Mouse (Mus musculus): ENCODE results near the gene Znrf4. TPM values are rescaled to one million over a fixed set of nuclear protein-coding genes. Genes with fewer than 3 reads are reported as not detected.
"Not testable (repeated sequence)": the region's sequence is repeated elsewhere in the genome, so short reads cannot be mapped to it uniquely, and the experiment has no call there.

Gene Znrf4
- polyA plus RNA-seq, 1 experiment from 2014 or later, result not detected

DNA sequence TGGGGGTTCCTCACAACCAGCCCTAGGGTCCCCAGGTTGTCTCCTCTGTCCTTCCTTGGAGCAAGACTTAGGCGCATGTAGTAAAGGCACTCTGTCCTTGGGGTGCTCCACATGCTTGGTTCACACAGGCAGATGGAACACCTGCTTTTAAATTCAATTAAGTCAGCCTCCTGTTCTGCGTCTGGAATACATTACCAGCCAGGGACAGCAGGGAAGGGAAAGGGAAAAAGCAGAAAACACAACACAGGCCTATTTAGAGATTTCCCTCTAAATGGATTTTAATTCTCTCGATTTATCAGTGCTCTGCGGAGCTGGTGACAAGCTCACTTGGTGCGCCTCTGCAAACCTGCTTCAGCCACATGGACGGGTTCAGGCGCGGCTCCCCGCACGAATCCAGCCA, 6.8 kb downstream of the Znrf4 start:
- no peaks in the 10 kb centered on the region for H3K36me3 ChIP-seq
- H3K9ac ChIP-seq, result no peak overlapping the region
- no peaks in the 10 kb centered on the region for H3K9me3 ChIP-seq
- no peak overlapping the region for H3K27ac ChIP-seq
- H3K4me3 ChIP-seq, result no peak overlapping the region
- no peak for ATAC-seq (ENCODE audit: borderline replicate concordance, extremely low read depth, low FRiP score, low TSS enrichment)
- H3K27me3 ChIP-seq, result peaks cover 22% of the 10 kb centered on the region
- H3K4me1 ChIP-seq, result peaks cover 15% of the 10 kb centered on the region
- WGBS, result 80% methylated on average over 10 of the region's 10 CpGs
- H3K4me2 ChIP-seq, result no peak overlapping the region

DNA sequence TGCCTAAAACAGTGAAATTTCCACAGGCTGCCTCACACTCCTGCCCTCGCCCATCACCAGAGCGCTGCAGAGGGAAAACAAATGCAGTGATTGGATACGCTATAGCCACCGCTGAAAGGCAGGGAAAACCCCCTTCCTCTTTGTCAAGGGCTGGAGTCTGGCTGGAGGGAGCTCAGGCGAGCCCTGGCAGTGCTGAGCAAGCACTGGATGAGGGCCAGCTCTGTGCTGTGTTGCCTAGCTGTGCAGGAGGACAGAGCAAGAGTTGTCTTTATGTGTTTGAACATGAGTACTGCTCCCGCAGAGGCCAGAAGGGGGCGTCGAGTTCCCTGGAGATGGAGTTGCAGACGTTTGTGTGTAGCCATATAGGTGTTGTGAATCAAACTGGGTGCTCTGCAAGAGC, 9.7 kb downstream of the Znrf4 start:
- Histone ChIP-seq H3K4me3 (no peak overlapping the region), H3K27ac (no peak overlapping the region), H3K4me2 (no peak overlapping the region), H3K9ac (no peak overlapping the region), H3K4me1 (peaks cover 3% of the 10 kb centered on the region; the same call in 1 of the 2 replicates), H3K36me3 (no peaks in the 10 kb centered on the region), H3K27me3 (no peaks in the 10 kb centered on the region), H3K9me3 (no peaks in the 10 kb centered on the region)
- WGBS, result 28% methylated on average over 9 of the region's 9 CpGs
- peak; percentile 63; the same call in 1 of the 2 replicates for ATAC-seq (ENCODE audit: borderline replicate concordance, extremely low read depth, low FRiP score, low TSS enrichment)

DNA sequence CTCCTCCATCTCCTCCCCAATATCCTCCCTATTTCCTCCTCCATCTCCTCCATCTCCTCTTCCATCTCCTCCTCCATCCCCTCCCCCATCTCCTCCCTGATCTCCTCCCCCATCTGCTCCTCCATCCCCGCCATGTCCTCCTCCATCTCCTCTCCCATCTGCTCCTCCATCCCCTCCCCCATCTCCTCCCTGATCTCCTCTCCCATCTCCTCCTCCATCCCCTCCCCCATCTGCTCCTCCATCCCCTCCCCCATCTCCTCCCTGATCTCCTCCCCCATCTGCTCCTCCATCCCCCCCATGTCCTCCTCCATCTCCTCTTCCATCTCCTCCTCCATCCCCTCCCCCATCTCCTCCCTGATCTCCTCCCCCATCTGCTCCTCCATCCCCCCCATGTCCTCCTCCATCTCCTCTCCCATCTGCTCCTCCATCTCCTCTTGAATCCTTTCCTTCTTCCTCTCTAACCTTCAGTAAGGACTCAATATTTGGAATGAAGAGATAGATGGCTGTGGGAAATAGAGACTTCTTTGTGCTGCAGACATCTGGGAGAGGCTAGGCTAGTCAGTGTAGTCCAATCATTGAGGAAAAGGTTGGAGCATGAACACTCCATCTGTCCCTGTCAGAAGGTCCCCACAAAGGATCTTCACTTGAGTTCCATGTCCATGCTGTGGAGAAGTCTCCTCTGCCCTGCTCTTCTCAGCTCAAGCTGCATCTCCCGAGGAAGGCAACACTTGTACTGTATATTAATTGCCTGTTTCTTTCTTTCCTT, 10.4 kb downstream of the Znrf4 start:
- not testable (repeated sequence) for H3K27ac ChIP-seq; H3K4me1 ChIP-seq; ATAC-seq (ENCODE audit: borderline replicate concordance, extremely low read depth, low FRiP score, low TSS enrichment); H3K9me3 ChIP-seq; H3K4me2 ChIP-seq; H3K27me3 ChIP-seq; H3K9ac ChIP-seq; H3K36me3 ChIP-seq; H3K4me3 ChIP-seq
- 36% methylated on average over 2 of the region's 2 CpGs for WGBS

DNA sequence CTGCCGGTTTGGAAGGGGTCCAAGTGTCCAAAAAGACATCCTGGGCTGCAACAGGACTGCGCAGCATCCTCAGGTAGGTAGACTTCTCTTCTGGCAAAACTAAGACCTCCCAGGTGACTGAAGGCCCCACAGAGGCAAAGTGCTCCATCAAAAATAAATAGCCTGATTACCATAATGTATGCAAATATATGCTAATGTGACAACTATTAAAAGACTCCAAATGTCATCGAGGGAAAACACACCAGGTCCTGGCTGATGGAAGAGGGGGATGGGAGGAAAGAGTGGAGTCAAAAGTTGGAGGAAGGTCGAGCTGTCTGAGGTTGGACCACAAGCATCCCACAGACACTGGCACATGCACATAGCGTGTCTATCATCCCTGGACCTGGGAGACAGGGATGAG, 13.0 kb downstream of the Znrf4 start:
- H3K27ac ChIP-seq, result no peak overlapping the region
- 78% methylated on average over 5 of the region's 5 CpGs for WGBS

DNA sequence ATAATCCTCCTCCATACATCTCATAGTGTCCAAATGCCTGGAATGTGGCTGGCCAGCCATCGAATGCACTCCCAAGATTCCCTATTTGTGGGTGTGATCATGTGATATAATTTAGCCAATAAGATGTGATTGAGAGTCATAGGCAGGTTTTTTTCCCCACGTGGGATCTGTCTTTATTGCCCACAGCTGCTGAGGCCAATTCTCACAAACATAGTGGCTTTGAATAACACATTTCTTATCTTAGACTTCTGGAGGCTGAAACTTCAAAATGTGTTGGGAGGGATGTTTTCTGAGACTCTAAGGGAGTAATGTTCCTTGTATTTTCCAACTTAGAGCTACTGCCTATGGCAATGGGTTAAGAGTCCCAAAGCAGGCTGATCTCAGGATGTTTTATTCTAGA, 17.8 kb downstream of the Znrf4 start:
- H3K27ac ChIP-seq, result no peak overlapping the region
- no peak overlapping the region for H3K4me2 ChIP-seq
- no peaks in the 10 kb centered on the region for H3K4me1 ChIP-seq
- no peak overlapping the region for H3K9ac ChIP-seq
- no peaks in the 10 kb centered on the region for H3K27me3 ChIP-seq
- H3K36me3 ChIP-seq, result no peaks in the 10 kb centered on the region
- H3K9me3 ChIP-seq, result peaks cover 30% of the 10 kb centered on the region
- WGBS, result 56% methylated on average over 2 of the region's 2 CpGs
- ATAC-seq (ENCODE audit: borderline replicate concordance, extremely low read depth, low FRiP score, low TSS enrichment), result no peak
- H3K4me3 ChIP-seq, result no peak overlapping the region

More for the DNA sequence above, 13.0 kb downstream of the Znrf4 start:
- H3K4me3 ChIP-seq, result no peak overlapping the region
- no peak overlapping the region for H3K9ac ChIP-seq
- no peak for ATAC-seq (ENCODE audit: borderline replicate concordance, extremely low read depth, low FRiP score, low TSS enrichment)
- H3K27me3 ChIP-seq, result no peaks in the 10 kb centered on the region
- peaks cover 9% of the 10 kb centered on the region for H3K9me3 ChIP-seq
- H3K4me1 ChIP-seq, result no peaks in the 10 kb centered on the region
- H3K4me2 ChIP-seq, result no peak overlapping the region
- H3K36me3 ChIP-seq, result no peaks in the 10 kb centered on the region

DNA sequence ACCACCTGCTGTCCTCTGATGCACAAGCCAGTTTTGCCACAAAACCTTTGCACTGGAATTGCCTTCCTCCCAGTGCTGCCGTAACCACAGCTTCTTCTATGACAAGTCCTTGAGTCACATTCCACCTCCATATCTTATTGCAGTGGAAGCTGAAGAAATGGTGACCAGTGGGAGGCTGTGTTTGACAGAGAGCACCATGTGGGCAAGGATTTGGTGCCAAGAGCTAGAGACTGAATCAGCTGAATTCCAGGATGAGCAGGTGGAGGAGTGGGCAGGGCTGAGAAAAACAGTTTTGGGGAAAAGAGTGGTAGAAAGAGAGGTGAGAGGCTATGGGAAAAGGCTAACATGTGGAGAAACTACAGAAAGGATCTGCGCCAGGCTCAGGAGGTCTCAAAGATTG, 18.4 kb downstream of the Znrf4 start:
- Histone ChIP-seq H3K4me2 (no peak overlapping the region), H3K36me3 (no peaks in the 10 kb centered on the region), H3K4me3 (no peak overlapping the region), H3K27ac (no peak overlapping the region), H3K4me1 (no peaks in the 10 kb centered on the region), H3K9me3 (peaks cover 30% of the 10 kb centered on the region), H3K9ac (no peak overlapping the region), H3K27me3 (no peaks in the 10 kb centered on the region)
- 87% methylated on average over 2 of the region's 2 CpGs for WGBS
- ATAC-seq (ENCODE audit: borderline replicate concordance, extremely low read depth, low FRiP score, low TSS enrichment), result no peak

DNA sequence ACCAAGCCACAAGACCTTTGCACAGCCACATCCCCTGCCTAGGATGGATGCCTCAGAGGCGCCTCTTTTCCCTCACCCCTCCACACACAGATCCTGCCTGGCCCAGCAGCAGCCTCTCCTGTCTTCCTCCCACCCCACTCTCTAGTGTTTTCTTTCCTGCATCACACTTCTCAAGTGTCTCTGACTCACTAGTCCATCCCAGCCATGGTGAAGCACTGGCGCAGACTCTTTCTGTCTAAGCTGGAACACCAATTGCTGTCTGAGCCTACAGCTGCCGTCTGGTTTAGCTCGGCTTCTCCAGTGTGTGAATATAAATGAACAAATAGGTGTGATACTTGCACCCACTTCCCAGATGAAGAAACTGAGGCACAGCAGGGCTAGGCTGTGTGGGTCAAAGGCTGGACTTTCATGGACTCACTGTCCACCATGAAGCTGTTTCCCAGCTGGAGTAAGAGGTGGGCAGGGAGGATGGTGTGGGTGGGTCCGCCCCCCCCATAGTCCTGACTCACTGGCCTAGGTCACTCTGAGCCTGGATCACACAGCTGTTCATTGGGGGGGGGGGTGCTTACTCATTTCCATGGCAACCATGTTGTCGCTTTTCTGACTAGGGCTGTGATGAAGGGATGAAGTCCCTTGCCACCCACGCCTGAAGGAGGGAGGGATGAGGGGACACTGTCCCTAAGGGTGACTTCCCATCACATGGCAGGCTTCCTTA, 21.6 kb downstream of the Znrf4 start:
- no peak for ATAC-seq (ENCODE audit: borderline replicate concordance, extremely low read depth, low FRiP score, low TSS enrichment)
- 82% methylated on average over 7 of the region's 7 CpGs for WGBS

DNA sequence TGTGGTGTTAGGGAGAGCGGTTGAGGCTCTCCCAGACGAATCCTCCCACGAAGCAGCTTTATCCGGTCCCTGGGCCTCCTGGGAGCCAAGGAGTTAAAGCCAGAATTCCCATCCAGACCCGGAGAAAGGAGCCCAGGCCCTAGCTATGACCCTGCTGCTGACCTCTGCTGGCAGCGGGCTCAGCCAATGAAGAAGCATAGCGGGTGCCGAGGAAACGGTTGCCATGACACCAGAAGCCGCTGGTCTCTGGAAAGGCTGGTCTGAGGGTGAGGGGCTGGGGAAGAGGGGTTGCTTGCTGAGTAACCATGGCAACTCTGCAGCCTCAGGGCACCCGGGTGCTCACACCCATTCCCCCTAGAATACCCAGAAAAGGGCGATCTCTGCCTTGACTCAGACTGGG, 24.2 kb downstream of the Znrf4 start:
- ATAC-seq (ENCODE audit: borderline replicate concordance, extremely low read depth, low FRiP score, low TSS enrichment), result no peak
- Histone ChIP-seq H3K4me2 (peak overlapping the region; percentile 22; the same call in 1 of the 2 replicates), H3K9me3 (peaks cover 10% of the 10 kb centered on the region; the same call in 1 of the 2 replicates), H3K27ac (no peak overlapping the region), H3K4me3 (no peak overlapping the region), H3K4me1 (peaks cover 12% of the 10 kb centered on the region), H3K9ac (no peak overlapping the region), H3K36me3 (no peaks in the 10 kb centered on the region), H3K27me3 (no peaks in the 10 kb centered on the region)
- WGBS, result 16% methylated on average over 12 of the region's 12 CpGs

More for the DNA sequence above, 21.6 kb downstream of the Znrf4 start:
- no peak overlapping the region for H3K27ac ChIP-seq
- no peaks in the 10 kb centered on the region for H3K27me3 ChIP-seq
- no peak overlapping the region for H3K4me2 ChIP-seq
- peaks cover 12% of the 10 kb centered on the region for H3K4me1 ChIP-seq
- peaks cover 30% of the 10 kb centered on the region for H3K9me3 ChIP-seq
- no peak overlapping the region for H3K9ac ChIP-seq
- no peak overlapping the region for H3K4me3 ChIP-seq
- H3K36me3 ChIP-seq, result no peaks in the 10 kb centered on the region

DNA sequence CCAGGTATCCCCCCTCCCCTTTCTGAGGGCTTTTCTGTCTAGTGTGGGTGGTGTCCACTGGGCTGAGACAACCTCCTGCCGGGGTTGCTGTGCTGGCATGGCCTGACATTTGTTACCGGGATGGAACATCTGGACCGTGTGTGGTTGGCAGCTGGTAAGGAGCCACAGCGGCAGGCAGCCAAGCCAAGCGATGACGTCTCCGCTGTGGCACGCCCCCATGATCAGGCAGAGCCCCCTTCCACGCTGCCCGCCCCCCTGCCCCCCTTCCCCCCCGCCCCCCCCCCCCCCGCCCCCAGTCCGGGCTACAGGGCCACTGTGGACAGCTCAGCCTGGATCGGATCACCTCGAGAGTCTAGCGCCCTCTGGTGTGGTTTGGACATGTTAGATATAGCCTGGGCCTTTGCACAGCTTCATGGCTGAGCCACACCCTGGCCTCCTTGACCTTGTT, 24.8 kb downstream of the Znrf4 start:
- no peaks in the 10 kb centered on the region for H3K36me3 ChIP-seq
- 5% methylated on average over 11 of the region's 16 CpGs for WGBS

DNA sequence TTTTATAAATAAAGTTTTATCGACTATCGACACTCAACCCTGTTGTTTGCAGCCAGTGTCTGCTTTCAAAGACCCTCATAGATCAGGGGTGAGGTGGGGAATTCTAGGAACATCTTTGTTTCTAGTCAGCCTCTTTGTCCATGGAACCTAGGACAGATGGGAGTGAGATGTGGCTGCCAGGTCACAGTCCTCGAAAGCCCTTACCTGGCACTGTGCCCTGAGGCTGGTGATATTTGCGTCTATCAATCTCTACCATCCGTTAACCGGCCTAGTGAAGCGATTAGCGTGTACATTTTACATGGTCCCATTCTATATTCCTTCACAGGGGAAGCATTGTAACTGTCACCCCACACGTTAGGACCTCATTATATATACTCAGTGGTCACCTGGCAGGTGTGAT, 26.3 kb downstream of the Znrf4 start:
- no peaks in the 10 kb centered on the region for H3K36me3 ChIP-seq
- no peak overlapping the region for H3K9ac ChIP-seq
- no peak for ATAC-seq (ENCODE audit: borderline replicate concordance, extremely low read depth, low FRiP score, low TSS enrichment)

More for the DNA sequence above, 24.8 kb downstream of the Znrf4 start:
- Histone ChIP-seq H3K27me3 (no peaks in the 10 kb centered on the region), H3K27ac (no peak overlapping the region), H3K9me3 (peaks cover 4% of the 10 kb centered on the region; the same call in 1 of the 2 replicates), H3K4me2 (peak overlapping the region; percentile 22; the same call in 1 of the 2 replicates), H3K4me1 (peaks cover 12% of the 10 kb centered on the region), H3K9ac (no peak overlapping the region), H3K4me3 (no peak overlapping the region)
- peak; percentile 82; the same call in 1 of the 2 replicates for ATAC-seq (ENCODE audit: borderline replicate concordance, extremely low read depth, low FRiP score, low TSS enrichment)

DNA sequence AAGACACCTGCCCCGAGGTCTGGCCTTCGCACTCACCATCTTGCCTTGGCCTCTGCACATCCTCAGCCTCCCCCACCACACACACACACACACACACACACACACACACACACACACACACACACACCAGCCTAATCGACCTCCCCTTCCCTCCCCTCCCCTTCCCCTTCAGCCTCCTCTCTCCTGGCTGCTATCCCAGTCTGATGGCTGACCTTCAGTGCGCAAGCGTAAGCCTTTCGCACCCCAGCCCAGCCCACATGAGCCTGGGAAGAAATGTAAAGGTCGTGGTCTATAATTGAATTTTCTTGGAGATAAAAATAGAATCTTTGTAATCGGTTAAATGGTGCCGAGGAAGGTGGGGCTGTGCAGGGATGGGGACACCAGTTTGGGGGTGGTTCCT, 27.1 kb downstream of the Znrf4 start:
- H3K27ac ChIP-seq, result no peak overlapping the region
- H3K27me3 ChIP-seq, result no peaks in the 10 kb centered on the region
- 47% methylated on average over 9 of the region's 9 CpGs for WGBS
- no peak overlapping the region for H3K4me2 ChIP-seq
- H3K9ac ChIP-seq, result no peak overlapping the region
- H3K4me1 ChIP-seq, result peaks cover 12% of the 10 kb centered on the region
- H3K9me3 ChIP-seq, result no peaks in the 10 kb centered on the region
- no peak overlapping the region for H3K4me3 ChIP-seq
- ATAC-seq (ENCODE audit: borderline replicate concordance, extremely low read depth, low FRiP score, low TSS enrichment), result no peak
- H3K36me3 ChIP-seq, result no peaks in the 10 kb centered on the region

More for the DNA sequence above, 26.3 kb downstream of the Znrf4 start:
- Histone ChIP-seq H3K27ac (no peak overlapping the region), H3K27me3 (no peaks in the 10 kb centered on the region), H3K9me3 (no peaks in the 10 kb centered on the region), H3K4me3 (no peak overlapping the region), H3K4me1 (peaks cover 12% of the 10 kb centered on the region), H3K4me2 (no peak overlapping the region)
- whole genome bisulfite sequencing, result 89% methylated on average over 9 of the region's 9 CpGs

DNA sequence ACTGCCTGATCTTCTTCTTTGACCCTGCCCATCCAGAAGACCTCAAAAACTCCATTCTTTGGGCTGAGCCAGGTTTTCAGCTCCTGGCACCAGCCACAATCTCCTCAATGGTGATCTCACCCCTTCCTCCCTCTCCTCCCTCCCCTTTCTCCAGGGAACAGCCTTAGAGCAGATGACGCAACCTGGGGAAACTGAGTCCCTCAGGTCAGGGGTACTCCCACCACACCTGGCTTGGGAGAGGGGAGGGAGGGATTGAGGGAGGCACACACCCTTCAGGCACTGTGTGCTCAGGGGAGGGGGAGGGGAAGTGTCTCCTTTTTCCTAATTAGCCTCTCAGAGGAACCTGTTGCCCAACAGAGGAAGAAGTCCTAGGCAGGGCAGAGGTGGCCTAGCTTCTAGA, 29.6 kb downstream of the Znrf4 start:
- Histone ChIP-seq H3K9ac (no peak overlapping the region), H3K27me3 (no peaks in the 10 kb centered on the region), H3K9me3 (no peaks in the 10 kb centered on the region), H3K4me1 (peaks cover 17% of the 10 kb centered on the region), H3K36me3 (no peaks in the 10 kb centered on the region), H3K27ac (no peak overlapping the region), H3K4me2 (no peak overlapping the region), H3K4me3 (no peak overlapping the region)
- no peak for ATAC-seq (ENCODE audit: borderline replicate concordance, extremely low read depth, low FRiP score, low TSS enrichment)
- WGBS, result 92% methylated on average over 1 of the region's 1 CpGs

Measured in lung, embryonic 15.5 days (tissue).